Mouse (Mus musculus): ENCODE data around the gene Unc79.

DNA sequence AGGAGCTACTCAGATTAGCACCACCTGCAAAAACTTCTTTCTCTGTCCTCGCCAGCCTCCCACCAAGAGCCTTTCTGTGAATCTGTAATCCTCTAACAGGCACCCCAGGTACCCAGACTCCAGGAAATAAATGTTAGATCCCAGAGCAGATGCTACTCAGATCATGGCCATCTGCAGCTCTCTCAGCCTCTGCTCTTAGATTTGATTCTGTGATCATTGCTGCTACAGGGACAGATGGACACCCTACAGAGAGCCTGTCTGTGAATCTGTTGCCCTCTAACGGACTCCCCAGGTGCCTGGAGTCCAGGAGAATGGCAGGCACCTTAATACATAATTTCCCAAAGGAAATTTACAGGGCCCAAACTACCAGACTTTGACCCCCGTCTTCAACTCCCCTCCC is 40.5 kb upstream of the Unc79 start:
- TF ChIP-seq CTCF (conservative IDR thresholded peaks at IDR 0.05; ENCODE audit: insufficient read depth, insufficient read length, low read depth, low read length) (no peak), POLR2A (IDR thresholded peaks at IDR 0.05; ENCODE audit: low read depth, low read length) (no peak)
